Mouse (Mus musculus) thymus, postnatal 4 days (tissue): ENCODE results near the gene Alg14.

ENCODE experiments used
- DNase-seq: peaks from one replicate; pipeline ENCODE4 v3.0.0; 2021

Alg14 gene

GRCm38 (mm10) chr3:121343224-121343623 is 51.7 kb downstream of the Alg14 start:
- peak; percentile 48 for DNase-seq

- DNase-seq: peak; percentile 46
Observed at GRCm38 (mm10) chr3:121344056-121344945, 52.7 kb downstream of the Alg14 start.

GRCm38 (mm10) chr3:121344951-121345642 is 53.5 kb downstream of the Alg14 start:
- DNase-seq: peak; percentile 57

- DNase-seq: no peak
Observed at GRCm38 (mm10) chr3:121345643-121346000, 54.0 kb downstream of the Alg14 start.

GRCm38 (mm10) chr3:121346507-121347267 is 55.1 kb downstream of the Alg14 start:
- DNase-seq: no peak

- DNase-seq: no peak
Observed at GRCm38 (mm10) chr3:121348792-121349191, 57.2 kb downstream of the Alg14 start.

- DNase-seq: no peak
Observed at GRCm38 (mm10) chr3:121349334-121350169, 58.0 kb downstream of the Alg14 start.

- no peak for DNase-seq
Observed at GRCm38 (mm10) chr3:121351257-121351656, 59.7 kb downstream of the Alg14 start.

- no peak for DNase-seq
Observed at GRCm38 (mm10) chr3:121354281-121354680, 62.7 kb downstream of the Alg14 start.

GRCm38 (mm10) chr3:121354861-121355470 is 63.4 kb downstream of the Alg14 start:
- no peak for DNase-seq

- DNase-seq: no peak
Observed at GRCm38 (mm10) chr3:121355569-121355968, 64.0 kb downstream of the Alg14 start.

- no peak for DNase-seq
Observed at GRCm38 (mm10) chr3:121356111-121356510, 64.5 kb downstream of the Alg14 start.

GRCm38 (mm10) chr3:121357030-121357429 is 65.5 kb downstream of the Alg14 start:
- no peak for DNase-seq

GRCm38 (mm10) chr3:121358285-121358684 is 66.7 kb downstream of the Alg14 start:
- no peak for DNase-seq

GRCm38 (mm10) chr3:121358850-121359249 is 67.3 kb downstream of the Alg14 start:
- no peak for DNase-seq

GRCm38 (mm10) chr3:121359272-121359671 is 67.7 kb downstream of the Alg14 start:
- no peak for DNase-seq

GRCm38 (mm10) chr3:121362002-121362401 is 70.4 kb downstream of the Alg14 start:
- DNase-seq: no peak

- DNase-seq: no peak
Observed at GRCm38 (mm10) chr3:121364388-121364787, 72.8 kb downstream of the Alg14 start.

- no peak for DNase-seq
Observed at GRCm38 (mm10) chr3:121365131-121365530, 73.6 kb downstream of the Alg14 start.

GRCm38 (mm10) chr3:121368616-121369015 is 77.0 kb downstream of the Alg14 start:
- no peak for DNase-seq

GRCm38 (mm10) chr3:121369517-121369916 is 77.9 kb downstream of the Alg14 start:
- DNase-seq: peak; percentile 49

- DNase-seq: peak; percentile 79
Observed at GRCm38 (mm10) chr3:121370301-121370700, 78.7 kb downstream of the Alg14 start.
